Mouse (Mus musculus): ENCODE data around the gene Arhgap5. TPM values are rescaled to one million over a fixed set of nuclear protein-coding genes. Genes with fewer than 3 reads are reported as not detected.

The Arhgap5 gene
- polyA plus RNA-seq, 2 experiments: 27.1 to 58.4 TPM

- DNase-seq (ENCODE audit: low spot score): no peak
- no peak overlapping the region for H3K27ac ChIP-seq (replicated peaks; ENCODE audit: low read depth, low read length)
- no peaks in the 10 kb centered on the region for H3K9me3 ChIP-seq (ENCODE audit: control insufficient read depth, low read length)
- no peak for ATAC-seq (ENCODE audit: low FRiP score, low read depth)
- H3K4me2 ChIP-seq (replicated peaks; ENCODE audit: low read depth, low read length, severe bottlenecking): no peak overlapping the region
- H3K4me3 ChIP-seq (replicated peaks; ENCODE audit: low read length): no peak overlapping the region
- no peaks in the 10 kb centered on the region for H3K4me1 ChIP-seq (ENCODE audit: control insufficient read depth, insufficient read depth, low read length)
- no peaks in the 10 kb centered on the region; the same call in 1 of the 2 replicates for H3K36me3 ChIP-seq (ENCODE audit: control insufficient read depth, insufficient read depth, low read length)
- no peaks in the 10 kb centered on the region for H3K27me3 ChIP-seq (ENCODE audit: control insufficient read depth, insufficient read depth, low read length)
- TF ChIP-seq POLR2A (IDR thresholded peaks at IDR 0.05; ENCODE audit: borderline replicate concordance, extremely low read depth, insufficient read depth, insufficient read length): no peak
- H3K9ac ChIP-seq (ENCODE audit: low read depth, low read length, severe bottlenecking): no peak overlapping the region
- WGBS: 78% methylated on average over 4 of the region's 4 CpGs
Measured at GRCm38 (mm10) chr12:52541294-52541693, 37.5 kb downstream of the Arhgap5 start.

GRCm38 (mm10) chr12:52544532-52544931 lies 40.8 kb downstream of the Arhgap5 start:
- TF ChIP-seq POLR2A (IDR thresholded peaks at IDR 0.05; ENCODE audit: borderline replicate concordance, extremely low read depth, insufficient read depth, insufficient read length): no peak
- whole genome bisulfite sequencing: 84% methylated on average over 3 of the region's 3 CpGs
- ATAC-seq (ENCODE audit: low FRiP score, low read depth): no peak

GRCm38 (mm10) chr12:52552085-52552484 lies 48.3 kb downstream of the Arhgap5 start:
- Histone ChIP-seq H3K9ac (ENCODE audit: low read depth, low read length, severe bottlenecking) (no peak overlapping the region), H3K27me3 (ENCODE audit: control insufficient read depth, insufficient read depth, low read length) (no peaks in the 10 kb centered on the region), H3K36me3 (ENCODE audit: control insufficient read depth, insufficient read depth, low read length) (no peaks in the 10 kb centered on the region; the same call in 1 of the 2 replicates), H3K4me2 (replicated peaks; ENCODE audit: low read depth, low read length, severe bottlenecking) (no peak overlapping the region), H3K4me1 (ENCODE audit: control insufficient read depth, insufficient read depth, low read length) (no peaks in the 10 kb centered on the region), H3K9me3 (ENCODE audit: control insufficient read depth, low read length) (no peaks in the 10 kb centered on the region), H3K4me3 (replicated peaks; ENCODE audit: low read length) (no peak overlapping the region), H3K27ac (replicated peaks; ENCODE audit: low read depth, low read length) (no peak overlapping the region)
- WGBS: 94% methylated on average over 2 of the region's 2 CpGs
- no peak for TF ChIP-seq POLR2A (IDR thresholded peaks at IDR 0.05; ENCODE audit: borderline replicate concordance, extremely low read depth, insufficient read depth, insufficient read length)
- DNase-seq (ENCODE audit: low spot score) (no peak), ATAC-seq (ENCODE audit: low FRiP score, low read depth) (no peak)

More at GRCm38 (mm10) chr12:52544532-52544931, 40.8 kb downstream of the Arhgap5 start:
- H3K27ac ChIP-seq (replicated peaks; ENCODE audit: low read depth, low read length): no peak overlapping the region
- no peaks in the 10 kb centered on the region for H3K9me3 ChIP-seq (ENCODE audit: control insufficient read depth, low read length)
- H3K4me2 ChIP-seq (replicated peaks; ENCODE audit: low read depth, low read length, severe bottlenecking): no peak overlapping the region
- H3K4me3 ChIP-seq (replicated peaks; ENCODE audit: low read length): no peak overlapping the region
- no peaks in the 10 kb centered on the region for H3K27me3 ChIP-seq (ENCODE audit: control insufficient read depth, insufficient read depth, low read length)
- DNase-seq (ENCODE audit: low spot score): no peak
- H3K36me3 ChIP-seq (ENCODE audit: control insufficient read depth, insufficient read depth, low read length): no peaks in the 10 kb centered on the region; the same call in 1 of the 2 replicates
- no peaks in the 10 kb centered on the region for H3K4me1 ChIP-seq (ENCODE audit: control insufficient read depth, insufficient read depth, low read length)
- H3K9ac ChIP-seq (ENCODE audit: low read depth, low read length, severe bottlenecking): no peak overlapping the region

- Histone ChIP-seq H3K9me3 (ENCODE audit: control insufficient read depth, low read length) (no peaks in the 10 kb centered on the region), H3K36me3 (ENCODE audit: control insufficient read depth, insufficient read depth, low read length) (peaks cover 3% of the 10 kb centered on the region; the same call in 1 of the 2 replicates), H3K4me3 (replicated peaks; ENCODE audit: low read length) (no peak overlapping the region), H3K4me1 (ENCODE audit: control insufficient read depth, insufficient read depth, low read length) (no peaks in the 10 kb centered on the region), H3K4me2 (replicated peaks; ENCODE audit: low read depth, low read length, severe bottlenecking) (no peak overlapping the region), H3K27ac (replicated peaks; ENCODE audit: low read depth, low read length) (no peak overlapping the region), H3K27me3 (ENCODE audit: control insufficient read depth, insufficient read depth, low read length) (no peaks in the 10 kb centered on the region), H3K9ac (ENCODE audit: low read depth, low read length, severe bottlenecking) (no peak overlapping the region)
- DNase-seq (ENCODE audit: low spot score) (no peak), ATAC-seq (ENCODE audit: low FRiP score, low read depth) (no peak)
- 76% methylated on average over 3 of the region's 3 CpGs for WGBS
- TF ChIP-seq POLR2A (IDR thresholded peaks at IDR 0.05; ENCODE audit: borderline replicate concordance, extremely low read depth, insufficient read depth, insufficient read length): no peak
Measured at GRCm38 (mm10) chr12:52555188-52555876, 51.6 kb downstream of the Arhgap5 start.

GRCm38 (mm10) chr12:52565654-52566053 lies 61.9 kb downstream of the Arhgap5 start:
- H3K27ac ChIP-seq (replicated peaks; ENCODE audit: low read depth, low read length): no peak overlapping the region
- no peak overlapping the region for H3K4me3 ChIP-seq (replicated peaks; ENCODE audit: low read length)
- peaks cover 30% of the 10 kb centered on the region for H3K36me3 ChIP-seq (ENCODE audit: control insufficient read depth, insufficient read depth, low read length)
- no peaks in the 10 kb centered on the region for H3K9me3 ChIP-seq (ENCODE audit: control insufficient read depth, low read length)
- no peak for TF ChIP-seq POLR2A (IDR thresholded peaks at IDR 0.05; ENCODE audit: borderline replicate concordance, extremely low read depth, insufficient read depth, insufficient read length)
- no peaks in the 10 kb centered on the region for H3K27me3 ChIP-seq (ENCODE audit: control insufficient read depth, insufficient read depth, low read length)
- no peak overlapping the region for H3K9ac ChIP-seq (ENCODE audit: low read depth, low read length, severe bottlenecking)
- no peaks in the 10 kb centered on the region for H3K4me1 ChIP-seq (ENCODE audit: control insufficient read depth, insufficient read depth, low read length)
- ATAC-seq (ENCODE audit: low FRiP score, low read depth) (no peak), DNase-seq (ENCODE audit: low spot score) (no peak)
- no peak overlapping the region for H3K4me2 ChIP-seq (replicated peaks; ENCODE audit: low read depth, low read length, severe bottlenecking)
- WGBS: 95% methylated on average over 5 of the region's 5 CpGs
